Mouse (Mus musculus) granulocyte monocyte progenitor cell, adult 5-6 weeks (primary cell): ENCODE data around the gene Rslcan18. TPM values are rescaled to one million over a fixed set of nuclear protein-coding genes. Genes with fewer than 3 reads are reported as not detected.
"Not testable (repeated sequence)": the region's sequence is repeated elsewhere in the genome, so short reads cannot be mapped to it uniquely, and the experiment has no call there.

Experiments used
- ATAC-seq: replicated peaks from 2 replicates; pipeline ENCODE4 v1.8.0; 2016; ENCODE audit warnings: mild to moderate bottlenecking, moderate TSS enrichment, inconsistent platforms; ENCODE audit not compliant: poor library complexity, severe bottlenecking
- total RNA-seq, 2 experiments: library from RNA; stranded (forward) in 1 of 2; stranded (reverse) in 1 of 2; fragments of 200-712, 200-1000 nt in 1 of 2; fragments of >200 nt in 1 of 2; fragmentation: Nextera tagmentation in 1 of 2; gene quantifications; 2 replicates each; pipeline ENCODE4 v1.2.3; 2014 to 2017

Gene Rslcan18
- 2.4 TPM in 1 of 2 replicates, not detected in the other for total RNA-seq (2014; fragmentation: Nextera tagmentation)
- total RNA-seq (2017) = 1.8 TPM in 1 of 2 replicates, not detected in the other

- ATAC-seq = not testable (repeated sequence)
These were observed at the start of gene Rslcan18 for GRCm38 (mm10) chr13:67116163-67116562. Gene Rslcan18, minus strand, starts transcription at chr13:67116263.

GRCm38 (mm10) chr13:67128038-67128721, 12.1 kb upstream of the Rslcan18 start:
- ATAC-seq = peak; percentile 97

- not testable (repeated sequence) for ATAC-seq
These were observed 11.4 kb upstream of the Rslcan18 start for GRCm38 (mm10) chr13:67127507-67127906.

GRCm38 (mm10) chr13:67124460-67124859, 8.4 kb upstream of the Rslcan18 start:
- ATAC-seq = no peak

- not testable (repeated sequence) for ATAC-seq
These were observed 5.3 kb upstream of the Rslcan18 start, which contains the start of gene Zfp759 for GRCm38 (mm10) chr13:67121360-67121759. Gene Zfp759, plus strand, starts transcription at chr13:67121660.

- no peak for ATAC-seq
These were observed 2.8 kb downstream of the Rslcan18 start for GRCm38 (mm10) chr13:67113287-67113686.

- ATAC-seq = no peak
These were observed 4.0 kb downstream of the Rslcan18 start for GRCm38 (mm10) chr13:67112096-67112495.

- ATAC-seq = peak; percentile 71
These were observed 7.2 kb downstream of the Rslcan18 start for GRCm38 (mm10) chr13:67108821-67109206.

- peak; percentile 95 for ATAC-seq
These were observed 7.8 kb downstream of the Rslcan18 start, which contains the start of gene Gm28557 for GRCm38 (mm10) chr13:67108194-67108820. Gene Gm28557, minus strand, starts transcription at chr13:67108604.

- no peak for ATAC-seq
These were observed 8.4 kb downstream of the Rslcan18 start for GRCm38 (mm10) chr13:67107681-67108080.

- ATAC-seq = no peak
These were observed 18.2 kb downstream of the Rslcan18 start, which contains the start of gene Zfp708 for GRCm38 (mm10) chr13:67097876-67098275. Gene Zfp708, minus strand, starts transcription at chr13:67097976.

GRCm38 (mm10) chr13:67090154-67090553, 25.9 kb downstream of the Rslcan18 start:
- no peak for ATAC-seq

GRCm38 (mm10) chr13:67081946-67082345, 34.1 kb downstream of the Rslcan18 start:
- peak; percentile 43 for ATAC-seq

- ATAC-seq = peak; percentile 90
These were observed 34.8 kb downstream of the Rslcan18 start for GRCm38 (mm10) chr13:67081142-67081713.

- ATAC-seq = no peak
These were observed 38.8 kb downstream of the Rslcan18 start for GRCm38 (mm10) chr13:67077244-67077643.

- no peak for ATAC-seq
These were observed 43.3 kb downstream of the Rslcan18 start for GRCm38 (mm10) chr13:67072786-67073185.

- no peak for ATAC-seq
These were observed 50.7 kb downstream of the Rslcan18 start for GRCm38 (mm10) chr13:67065386-67065785.

GRCm38 (mm10) chr13:67062427-67062826, 53.6 kb downstream of the Rslcan18 start:
- ATAC-seq = no peak

GRCm38 (mm10) chr13:67060786-67061358, 55.2 kb downstream of the Rslcan18 start, which contains the start of gene Zfp712:
Gene Zfp712, minus strand, starts transcription at chr13:67061170.
- peak; percentile 93 for ATAC-seq

GRCm38 (mm10) chr13:67060161-67060785, 55.8 kb downstream of the Rslcan18 start:
- ATAC-seq = peak; percentile 44
